9 mouse cellular contexts compared by ENCODE assay signal in the genomic region with DNA sequence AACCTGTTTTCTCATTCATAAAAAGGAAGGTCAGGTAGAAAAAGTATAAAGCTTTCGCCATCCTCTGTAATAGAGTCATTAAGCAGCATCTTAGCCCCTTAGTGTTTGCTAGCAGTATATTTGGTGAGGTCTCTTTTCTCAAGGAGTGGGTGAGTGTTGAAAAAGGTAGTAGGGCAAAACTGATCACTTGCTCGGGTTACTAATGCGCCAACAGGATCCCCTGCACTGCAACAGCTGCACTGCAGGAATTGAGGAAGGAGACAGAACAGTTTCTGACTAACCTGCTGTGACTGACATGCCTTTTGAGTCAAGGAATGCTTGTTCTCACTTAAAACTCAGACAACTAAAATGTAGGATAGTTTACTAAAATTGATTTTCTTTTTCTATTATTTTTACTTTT. TPM values are rescaled to one million over a fixed set of nuclear protein-coding genes. Genes with fewer than 3 reads are reported as not detected.
DNase-seq lines count a peak whose midpoint lies in the region; ATAC-seq and TF ChIP-seq lines count a peak whose summit lies in the region.
"Had no signal": no experiment of that assay in that cellular context is flagged by ENCODE, and none has a peak within 500 bp of the region (broad histone marks: within the 10 kb centered on the region; RNA-seq: fewer than 3 reads in every experiment).

No protein-coding gene starts in this region.

- WGBS in heart, embryonic 14.5 days, result 43% methylated on average over 3 of the region's 3 CpGs
- 44% methylated on average over 3 of the region's 3 CpGs for WGBS in hindbrain, embryonic 13.5 days
- WGBS in midbrain, embryonic 12.5 days, result 45% methylated on average over 3 of the region's 3 CpGs

- no peak for TF ChIP-seq CTCF in G1E (IDR thresholded peaks at IDR 0.05; ENCODE audit: low read depth, low read length)

- H3K27ac ChIP-seq in heart, embryonic 14.5 days (replicated peaks in 1 of 2; ENCODE audit: control insufficient read depth in 1 of 2, insufficient read depth in 1 of 2, low read depth in 2 of 2, low read length in 2 of 2), result no peak overlapping the region
- no peak overlapping the region for H3K27ac ChIP-seq in hindbrain, embryonic 13.5 days
- no peak overlapping the region for H3K27ac ChIP-seq in midbrain, embryonic 12.5 days (replicated peaks)

- H3K27me3 ChIP-seq in heart, embryonic 14.5 days (ENCODE audit: control insufficient read depth, insufficient read depth, low read length), result no peaks in the 10 kb centered on the region
- no peaks in the 10 kb centered on the region for H3K27me3 ChIP-seq in G1E (ENCODE audit: insufficient read depth, low read length)
- H3K27me3 ChIP-seq in hindbrain, embryonic 13.5 days, result no peaks in the 10 kb centered on the region
- no peaks in the 10 kb centered on the region for H3K27me3 ChIP-seq in midbrain, embryonic 12.5 days

- H3K4me1 ChIP-seq in heart, embryonic 14.5 days (ENCODE audit: control insufficient read depth in 2 of 2, insufficient read depth in 2 of 2, low read length in 2 of 2), result peaks cover 5 to 49% of the 10 kb centered on the region in 2 experiments
- peaks cover 43% of the 10 kb centered on the region for H3K4me1 ChIP-seq in G1E (ENCODE audit: insufficient read depth, low read depth, low read length)
- peaks cover 57% of the 10 kb centered on the region for H3K4me1 ChIP-seq in hindbrain, embryonic 13.5 days (replicated peaks)
- H3K4me1 ChIP-seq in midbrain, embryonic 12.5 days, result peaks cover 57% of the 10 kb centered on the region

- DNase-seq in heart, adult 11 months, result no peak
- DNase-seq in G1E (ENCODE audit: low spot score), result peak; percentile 26
- DNase-seq in adrenal gland, adult 8-10 months, result no peak
- no peak for DNase-seq in kidney, adult 8-10 months
- DNase-seq: embryo, embryonic 11 days had no signal

- no peaks in the 10 kb centered on the region for H3K9me3 ChIP-seq in heart, embryonic 14.5 days (ENCODE audit: control insufficient read depth, low read length)
- no peaks in the 10 kb centered on the region for H3K9me3 ChIP-seq in G1E (replicated peaks)
- H3K9me3 ChIP-seq in hindbrain, embryonic 13.5 days, result no peaks in the 10 kb centered on the region
- H3K9me3 ChIP-seq in midbrain, embryonic 12.5 days, result no peaks in the 10 kb centered on the region

- peak overlapping the region; percentile 100 for H3K9ac ChIP-seq in heart, embryonic 14.5 days (ENCODE audit: low read length)
- peak overlapping the region; percentile 99 for H3K9ac ChIP-seq in hindbrain, embryonic 13.5 days
- H3K9ac ChIP-seq in midbrain, embryonic 12.5 days (replicated peaks), result peak overlapping the region; percentile 94

- H3K4me3 ChIP-seq in heart, embryonic 14.5 days (ENCODE audit: control insufficient read depth in 1 of 2, insufficient read depth in 1 of 2, low read depth in 1 of 2, low read length in 2 of 2), result peak overlapping the region in 1 of 2 experiments; percentile 100; a peak in 3 of 4 replicates
- H3K4me3 ChIP-seq in G1E (ENCODE audit: low read depth, low read length), result peak overlapping the region; percentile 88
- peak overlapping the region; percentile 97 for H3K4me3 ChIP-seq in hindbrain, embryonic 13.5 days
- peak overlapping the region; percentile 84 for H3K4me3 ChIP-seq in midbrain, embryonic 12.5 days

- H3K4me2 ChIP-seq in heart, embryonic 14.5 days (ENCODE audit: low read length), result peak overlapping the region; percentile 96
- peak overlapping the region; percentile 96 for H3K4me2 ChIP-seq in hindbrain, embryonic 13.5 days
- peak overlapping the region; percentile 90 for H3K4me2 ChIP-seq in midbrain, embryonic 12.5 days (replicated peaks)

- no peak for ATAC-seq in heart, embryonic 14.5 days (ENCODE audit: insufficient number of reproducible peaks, insufficient read depth, low FRiP score, low read depth)
- no peak for ATAC-seq in G1E (ENCODE audit: extremely low read depth, insufficient number of reproducible peaks, low FRiP score, poor library complexity, severe bottlenecking)
- no peak for ATAC-seq in hindbrain, embryonic 13.5 days (ENCODE audit: low FRiP score)
- ATAC-seq in midbrain, embryonic 12.5 days (ENCODE audit: low FRiP score, low read depth), result no peak
- ATAC-seq in activated CD4-positive, CD25-positive, alpha-beta regulatory T cell, adult 4 months, result no peak

- no peaks in the 10 kb centered on the region for H3K36me3 ChIP-seq in heart, embryonic 14.5 days (ENCODE audit: control insufficient read depth, insufficient read depth, low read length)
- peaks cover 42% of the 10 kb centered on the region for H3K36me3 ChIP-seq in G1E (replicated peaks)
- H3K36me3 ChIP-seq in hindbrain, embryonic 13.5 days, result no peaks in the 10 kb centered on the region
- no peaks in the 10 kb centered on the region for H3K36me3 ChIP-seq in midbrain, embryonic 12.5 days

RNA-seq across cellular contexts. Expression of a gene that starts 1.8 kb away (rescaled TPM):
- polyA plus RNA-seq in heart, embryonic 14.5 days (2014; fragmentation: Nextera tagmentation; extraction: Ambion mirVana), result 63.6 and 69.1 TPM in 2 replicates
- total RNA-seq in G1E (2014; fragmentation: Nextera tagmentation) (44.8 and 53.1 TPM in 2 replicates), G1E (2017) (33.9 and 60.3 TPM in 2 replicates)
- polyA plus RNA-seq in G1E (2012), result 153 and 156 TPM in 2 replicates
- 115 and 119 TPM in 2 replicates for polyA plus RNA-seq in hindbrain, embryonic 13.5 days (2015; fragmentation: Nextera tagmentation; extraction: Ambion mirVana)
- polyA plus RNA-seq in midbrain, embryonic 12.5 days (2016; fragmentation: Nextera tagmentation; extraction: Ambion mirVana), result 166 and 167 TPM in 2 replicates
- 10 to 100 TPM; 55.5 to 77.3 (median 63.0) TPM for total RNA-seq in adrenal gland, adult 8-10 months (2022)
- polyA plus RNA-seq in activated CD4-positive, CD25-positive, alpha-beta regulatory T cell, adult 4 months (2017; shearing (Covaris generic)), result 10 to 100 TPM; 10.8 to 12.2 TPM

RNA-seq across cellular contexts. Expression of a gene that starts 32.0 kb away (rescaled TPM):
- 39.1 and 44.1 TPM in 2 replicates for polyA plus RNA-seq in heart, embryonic 14.5 days (2014; fragmentation: Nextera tagmentation; extraction: Ambion mirVana)
- 29.3 and 50.6 TPM in 2 replicates for total RNA-seq in G1E (2014; fragmentation: Nextera tagmentation)
- total RNA-seq in G1E (2017), result 38.0 and 40.0 TPM in 2 replicates
- 31.3 and 32.3 TPM in 2 replicates for polyA plus RNA-seq in G1E (2012)
- 36.9 and 38.5 TPM in 2 replicates for polyA plus RNA-seq in hindbrain, embryonic 13.5 days (2015; fragmentation: Nextera tagmentation; extraction: Ambion mirVana)
- 35.5 and 44.5 TPM in 2 replicates for polyA plus RNA-seq in midbrain, embryonic 12.5 days (2016; fragmentation: Nextera tagmentation; extraction: Ambion mirVana)
- total RNA-seq in adrenal gland, adult 8-10 months (2022), result 10 to 100 TPM; 62.4 to 80.1 (median 74.6) TPM
- polyA plus RNA-seq in activated CD4-positive, CD25-positive, alpha-beta regulatory T cell, adult 4 months (2017; shearing (Covaris generic)), result 10 to 100 TPM; 27.4 to 30.5 TPM

RNA-seq across cellular contexts. Expression of a gene that starts 37.2 kb away (rescaled TPM):
- 1.2 and 1.5 TPM in 2 replicates for polyA plus RNA-seq in heart, embryonic 14.5 days (2014; fragmentation: Nextera tagmentation; extraction: Ambion mirVana)
- total RNA-seq in G1E (2014; fragmentation: Nextera tagmentation) (41.8 and 44.4 TPM in 2 replicates), G1E (2017) (5.5 and 7.3 TPM in 2 replicates)
- 53.1 and 54.0 TPM in 2 replicates for polyA plus RNA-seq in G1E (2012)
- 13.2 and 18.6 TPM in 2 replicates for polyA plus RNA-seq in hindbrain, embryonic 13.5 days (2015; fragmentation: Nextera tagmentation; extraction: Ambion mirVana)
- polyA plus RNA-seq in midbrain, embryonic 12.5 days (2016; fragmentation: Nextera tagmentation; extraction: Ambion mirVana), result 19.4 and 30.6 TPM in 2 replicates
- total RNA-seq in adrenal gland, adult 8-10 months (2022), result 10 to 100 TPM; 40.9 to 82.9 (median 63.9) TPM
- polyA plus RNA-seq in activated CD4-positive, CD25-positive, alpha-beta regulatory T cell, adult 4 months (2017; shearing (Covaris generic)), result under 1 TPM in 1 of 2 experiments, not detected in 1; 0.10 TPM

RNA-seq across cellular contexts. Expression of a gene that starts 46.3 kb away (rescaled TPM):
- polyA plus RNA-seq in heart, embryonic 14.5 days (2014; fragmentation: Nextera tagmentation; extraction: Ambion mirVana), result 3.6 and 4.3 TPM in 2 replicates
- total RNA-seq in G1E (2014; fragmentation: Nextera tagmentation), result not detected in 2 replicates
- total RNA-seq in G1E (2017), result 0.06 and 0.22 TPM in 2 replicates
- not detected in 2 replicates for polyA plus RNA-seq in G1E (2012)
- polyA plus RNA-seq in hindbrain, embryonic 13.5 days (2015; fragmentation: Nextera tagmentation; extraction: Ambion mirVana), result not detected in 2 replicates
- polyA plus RNA-seq in midbrain, embryonic 12.5 days (2016; fragmentation: Nextera tagmentation; extraction: Ambion mirVana), result 0.64 and 0.99 TPM in 2 replicates
- total RNA-seq in adrenal gland, adult 8-10 months (2022), result 10 to 100 TPM in 3 of 4 experiments, 1 to 10 TPM in 1; 9.0 to 11.7 (median 10.9) TPM
- not detected for polyA plus RNA-seq in activated CD4-positive, CD25-positive, alpha-beta regulatory T cell, adult 4 months (2017; shearing (Covaris generic))
